Mouse (Mus musculus) ES-Bruce4 (cell line): ENCODE results near the gene Dynlt1f. TPM values are rescaled to one million over a fixed set of nuclear protein-coding genes. Genes with fewer than 3 reads are reported as not detected.
"Not testable (repeated sequence)": the region's sequence is repeated elsewhere in the genome, so short reads cannot be mapped to it uniquely, and the experiment has no call there.

ENCODE experiments used
- H3K27ac ChIP-seq: 2 replicates; pipeline ENCODE4 v1.5.1; 2012; ENCODE audit warnings: low read length, inconsistent platforms; ENCODE audit not compliant: insufficient read depth
- H3K27me3 ChIP-seq: 2 replicates; pipeline ENCODE4 v1.6.1; 2012; ENCODE audit warnings: mild to moderate bottlenecking, low read length, inconsistent platforms; ENCODE audit not compliant: control insufficient read depth, poor library complexity, insufficient read depth, severe bottlenecking
- H3K36me3 ChIP-seq: 2 replicates; pipeline ENCODE4 v1.6.1; 2012; ENCODE audit warnings: inconsistent platforms, mild to moderate bottlenecking, low read length, moderate library complexity; ENCODE audit not compliant: control insufficient read depth, poor library complexity, insufficient read depth, severe bottlenecking
- H3K4me1 ChIP-seq: one replicate; pipeline ENCODE4 v1.8.1; 2011; ENCODE audit warnings: low read length; ENCODE audit not compliant: control insufficient read depth, insufficient read depth
- H3K4me3 ChIP-seq: 2 replicates; pipeline ENCODE4 v1.5.1; 2011; ENCODE audit warnings: low read depth, mild to moderate bottlenecking, low read length
- H3K9ac ChIP-seq: 2 replicates; pipeline ENCODE4 v1.6.1; 2012; ENCODE audit warnings: low read depth, mild to moderate bottlenecking, inconsistent platforms; ENCODE audit not compliant: poor library complexity, severe bottlenecking
- H3K9me3 ChIP-seq: replicated peaks from 2 replicates; pipeline ENCODE4 v1.6.1; 2012; ENCODE audit warnings: mild to moderate bottlenecking, low read length, inconsistent platforms; ENCODE audit not compliant: control insufficient read depth, poor library complexity, insufficient read depth, severe bottlenecking
- polyA plus RNA-seq: library from polyadenylated mRNA; stranded (reverse); fragments of >200 nt; gene quantifications from 2 replicates; pipeline ENCODE4 v1.2.4, GENCODE M21; 2011; ENCODE audit warnings: low read depth; ENCODE audit not compliant: missing spikeins, insufficient read depth, insufficient read length

The Dynlt1f gene
- polyA plus RNA-seq, 1 experiment, result 168 TPM

GRCm38 (mm10) chr17:6665389-6665788 lies 9.7 kb upstream of the Dynlt1f start:
- not testable (repeated sequence) for H3K9me3 ChIP-seq, H3K27ac ChIP-seq, H3K36me3 ChIP-seq, H3K27me3 ChIP-seq, H3K4me3 ChIP-seq, H3K9ac ChIP-seq, H3K4me1 ChIP-seq

GRCm38 (mm10) chr17:6662840-6663239 lies 7.1 kb upstream of the Dynlt1f start:
- not testable (repeated sequence) for H3K27ac ChIP-seq, H3K27me3 ChIP-seq

GRCm38 (mm10) chr17:6661093-6661816 lies 5.6 kb upstream of the Dynlt1f start:
- not testable (repeated sequence) for H3K27me3 ChIP-seq, H3K27ac ChIP-seq, H3K4me1 ChIP-seq, H3K4me3 ChIP-seq, H3K36me3 ChIP-seq, H3K9ac ChIP-seq, H3K9me3 ChIP-seq

More at GRCm38 (mm10) chr17:6662840-6663239, 7.1 kb upstream of the Dynlt1f start:
- not testable (repeated sequence) for H3K4me1 ChIP-seq, H3K9me3 ChIP-seq, H3K4me3 ChIP-seq, H3K9ac ChIP-seq, H3K36me3 ChIP-seq

- H3K27ac ChIP-seq, H3K36me3 ChIP-seq, H3K9ac ChIP-seq, H3K4me1 ChIP-seq, H3K4me3 ChIP-seq, H3K27me3 ChIP-seq, H3K9me3 ChIP-seq: not testable (repeated sequence)
Observed at GRCm38 (mm10) chr17:6660589-6660988, 4.9 kb upstream of the Dynlt1f start.

- not testable (repeated sequence) for H3K36me3 ChIP-seq, H3K4me1 ChIP-seq, H3K27ac ChIP-seq, H3K4me3 ChIP-seq, H3K27me3 ChIP-seq, H3K9ac ChIP-seq, H3K9me3 ChIP-seq
Observed at GRCm38 (mm10) chr17:6658801-6659200, 3.1 kb upstream of the Dynlt1f start, which contains the start of gene Sytl3. Sytl3 (plus strand) TSS chr17:6659093.

GRCm38 (mm10) chr17:6656471-6656870 lies 771 bp upstream of the Dynlt1f start:
- H3K4me3 ChIP-seq, H3K4me1 ChIP-seq, H3K27ac ChIP-seq, H3K9me3 ChIP-seq, H3K36me3 ChIP-seq, H3K27me3 ChIP-seq, H3K9ac ChIP-seq: not testable (repeated sequence)

- not testable (repeated sequence) for H3K27ac ChIP-seq, H3K27me3 ChIP-seq, H3K36me3 ChIP-seq, H3K9me3 ChIP-seq, H3K4me1 ChIP-seq
- Histone ChIP-seq H3K9ac (peak overlapping the region; percentile 28; the same call in 1 of the 2 replicates), H3K4me3 (peak overlapping the region; percentile 91)
Observed at GRCm38 (mm10) chr17:6655087-6655511, 601 bp downstream of the Dynlt1f start.

GRCm38 (mm10) chr17:6653341-6653946 lies 2.3 kb downstream of the Dynlt1f start:
- H3K9me3 ChIP-seq, H3K27ac ChIP-seq, H3K27me3 ChIP-seq, H3K9ac ChIP-seq, H3K4me3 ChIP-seq, H3K36me3 ChIP-seq, H3K4me1 ChIP-seq: not testable (repeated sequence)

- H3K4me3 ChIP-seq, H3K27ac ChIP-seq, H3K36me3 ChIP-seq, H3K27me3 ChIP-seq, H3K9ac ChIP-seq, H3K9me3 ChIP-seq, H3K4me1 ChIP-seq: not testable (repeated sequence)
Observed at GRCm38 (mm10) chr17:6650904-6651565, 4.7 kb downstream of the Dynlt1f start.
